Mouse (Mus musculus) neutrophil, adult 83 days (primary cell): ENCODE measurements around the gene S100a14. TPM values are rescaled to one million over a fixed set of nuclear protein-coding genes. Genes with fewer than 3 reads are reported as not detected.

Experiments
- total RNA-seq, 2 experiments: library from RNA; stranded (reverse); gene quantifications; one replicate each; pipeline ENCODE4 v1.2.4; 2023

Gene S100a14
- total RNA-seq, result under 1 TPM in 1 of 2 experiments, not detected in 1; 0.40 TPM

DNA sequence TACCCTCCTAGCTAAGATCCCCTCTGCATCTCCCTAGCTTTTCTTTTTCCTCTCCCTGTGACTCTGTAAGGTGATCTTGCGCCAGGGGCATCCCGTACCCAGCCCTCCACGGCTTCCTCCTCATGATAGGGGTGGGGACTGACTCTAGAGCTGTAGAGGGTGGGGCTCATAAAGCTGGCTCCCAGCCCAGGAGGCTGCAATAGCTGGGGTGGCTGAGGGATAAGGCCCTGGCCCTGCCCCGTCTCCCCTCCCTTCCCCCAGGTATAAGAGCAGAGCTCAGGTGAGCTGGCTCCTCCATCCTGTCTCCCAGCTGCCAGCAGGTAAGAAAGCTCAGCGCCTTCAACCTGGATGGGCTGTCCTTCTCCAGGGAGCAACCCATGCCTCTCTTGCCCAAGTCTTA is at the start of gene S100a14:
S100a14 (plus strand) TSS at position 277 of the 400 bp plus-strand sequence.

DNA sequence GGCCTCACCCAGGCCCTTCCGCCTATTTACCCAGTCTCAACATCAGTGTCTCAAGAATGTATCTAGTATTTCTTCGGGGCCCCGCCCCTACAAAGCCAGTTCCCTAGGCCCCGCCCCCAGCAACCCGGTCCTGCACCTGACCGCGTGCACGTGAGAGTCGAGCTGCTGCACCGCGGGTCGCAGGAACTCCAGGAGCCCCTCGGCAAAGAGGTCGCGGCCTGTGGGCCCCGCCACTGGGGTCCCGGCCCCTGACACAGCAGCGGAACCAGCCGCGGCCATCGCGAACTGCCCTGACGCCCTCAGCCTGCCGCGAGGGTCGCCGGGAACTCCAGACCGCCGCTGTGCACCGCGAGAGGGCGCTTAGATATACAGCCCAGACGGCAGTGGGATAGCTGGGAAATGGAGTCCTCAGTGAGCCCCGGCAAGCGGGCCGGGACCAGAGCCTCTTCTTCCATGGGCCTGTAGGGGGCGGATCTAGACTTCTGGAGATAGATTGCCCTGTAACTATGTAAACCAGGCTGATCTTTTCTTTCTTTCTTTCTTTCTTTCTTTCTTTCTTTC is 35.9 kb upstream of the S100a14 start, which contains the start of gene Snapin:
Snapin (minus strand) TSS at position 338 of the 561 bp plus-strand sequence.

DNA sequence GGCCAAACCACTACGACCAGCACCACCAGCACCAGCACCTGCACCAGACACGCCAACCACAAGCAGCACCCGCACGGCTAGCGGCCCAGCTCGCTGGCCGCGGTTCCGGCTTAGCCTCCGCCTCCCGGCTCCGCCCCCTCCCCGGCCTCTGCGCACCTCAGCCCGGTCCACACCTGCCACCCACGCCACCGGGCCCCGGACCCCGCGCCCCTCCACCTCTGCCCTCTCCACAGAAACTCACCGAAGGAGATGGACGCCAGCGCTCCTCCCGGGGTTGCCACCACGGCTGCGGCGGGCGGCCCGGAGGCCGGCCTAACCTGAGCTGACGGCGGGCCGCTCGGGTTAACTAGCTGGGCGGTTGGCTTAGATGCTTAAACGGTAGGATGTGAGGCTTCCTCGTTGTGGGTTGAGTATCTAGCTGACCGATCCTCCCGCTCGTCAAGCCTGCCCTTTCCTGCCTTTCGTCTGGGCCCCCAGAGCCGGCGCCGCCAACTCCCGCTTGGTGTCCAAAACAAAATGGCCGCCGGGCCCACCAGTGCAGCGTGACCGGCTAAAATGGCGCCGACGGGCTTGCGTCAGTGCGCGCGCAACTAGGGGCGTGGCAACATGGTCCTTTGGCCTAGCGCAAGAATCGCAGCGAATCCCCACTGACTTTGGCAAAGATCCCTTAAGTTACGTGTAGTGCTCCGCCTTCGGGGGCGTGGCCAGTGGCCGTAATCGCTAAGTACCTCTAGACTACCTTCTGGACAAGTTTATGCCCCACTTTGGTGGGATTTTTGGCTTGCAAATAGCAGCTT is 17.5 kb upstream of the S100a14 start, which contains the start of gene Chtop:
Chtop (minus strand) TSS at position 549 of the 797 bp plus-strand sequence.

DNA sequence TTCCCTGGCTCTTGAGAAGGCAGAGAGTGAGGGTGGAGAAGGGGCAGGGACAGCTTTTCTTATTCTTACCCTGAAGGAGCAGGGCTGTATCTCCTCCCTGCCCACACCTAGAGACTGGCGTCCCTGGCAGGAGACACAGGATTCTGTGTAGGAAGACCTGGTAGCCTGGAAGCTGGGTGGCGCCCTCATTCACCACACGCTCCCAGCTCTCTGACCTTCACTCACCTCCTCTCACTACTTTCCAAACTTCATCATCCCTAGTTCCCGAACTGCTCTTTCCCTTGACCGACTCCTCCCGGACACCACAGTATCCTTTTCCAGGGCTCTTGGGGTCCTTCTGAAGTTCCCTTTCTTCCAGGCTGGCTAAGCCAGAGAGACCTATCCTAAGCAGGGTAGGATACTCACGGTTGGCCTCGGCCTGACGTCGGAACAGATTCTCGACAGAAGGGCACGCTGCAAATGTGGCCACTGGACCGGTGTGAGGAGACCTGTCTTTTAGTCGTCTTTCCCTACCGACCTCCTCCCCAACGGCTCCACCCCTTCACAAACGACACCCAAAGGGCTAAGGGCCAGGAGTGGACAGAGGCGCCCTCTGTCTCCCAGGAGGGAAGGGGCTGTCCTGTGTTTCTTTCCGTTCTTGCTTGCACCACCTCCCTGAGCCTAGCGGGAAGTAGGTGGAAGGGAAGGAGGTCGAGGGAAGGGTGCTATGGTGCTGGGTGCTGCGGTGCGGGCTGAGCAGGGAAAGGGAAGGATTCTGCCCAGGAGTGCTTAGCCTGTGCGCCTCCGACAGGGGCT is 12.7 kb upstream of the S100a14 start, which contains the start of the genes S100a1 and S100a13:
S100a1 (minus strand) TSS at position 597 of the 795 bp plus-strand sequence.
S100a13 (plus strand) TSS at position 640 of the 795 bp plus-strand sequence.

DNA sequence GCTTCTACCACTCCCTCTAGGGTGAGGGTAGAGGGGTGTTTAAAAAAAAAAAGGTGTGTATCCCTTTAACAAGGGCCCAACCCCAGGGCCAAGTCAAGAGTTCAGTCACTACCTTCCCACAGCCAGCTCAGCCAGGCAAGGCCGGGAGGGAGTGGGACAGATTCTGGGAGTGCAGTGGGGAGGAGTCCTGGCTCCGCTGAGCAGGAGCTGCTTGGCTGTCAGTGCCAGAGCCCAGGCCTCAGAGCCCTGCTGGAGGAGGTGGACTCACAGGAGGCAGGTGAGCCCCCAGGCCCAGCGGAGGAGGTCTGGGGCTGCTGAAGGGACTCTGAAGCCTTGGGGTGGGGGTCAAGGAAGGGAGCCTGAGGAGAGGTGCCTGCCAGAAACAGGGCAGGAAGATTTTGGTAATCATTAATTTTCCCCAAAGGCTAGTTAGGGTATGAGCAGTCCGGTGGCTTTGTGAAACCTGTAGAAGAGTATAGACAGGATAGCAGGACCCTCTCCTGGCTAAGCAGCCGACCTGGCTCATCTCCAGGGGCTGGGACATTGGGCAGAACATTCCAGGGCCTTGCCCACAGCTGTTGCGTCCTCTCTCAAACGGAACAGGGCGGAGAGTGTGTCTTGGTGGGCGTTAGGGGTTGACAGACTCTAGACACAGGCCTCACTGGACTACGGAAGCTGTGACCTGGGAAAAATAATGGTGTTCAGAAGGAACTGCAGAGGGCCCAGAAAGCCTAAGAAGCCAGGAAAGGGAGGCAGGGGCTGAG is 10.7 kb downstream of the S100a14 start, which contains the start of gene S100a16:
S100a16 (plus strand) TSS at position 114 of the 764 bp plus-strand sequence.

DNA sequence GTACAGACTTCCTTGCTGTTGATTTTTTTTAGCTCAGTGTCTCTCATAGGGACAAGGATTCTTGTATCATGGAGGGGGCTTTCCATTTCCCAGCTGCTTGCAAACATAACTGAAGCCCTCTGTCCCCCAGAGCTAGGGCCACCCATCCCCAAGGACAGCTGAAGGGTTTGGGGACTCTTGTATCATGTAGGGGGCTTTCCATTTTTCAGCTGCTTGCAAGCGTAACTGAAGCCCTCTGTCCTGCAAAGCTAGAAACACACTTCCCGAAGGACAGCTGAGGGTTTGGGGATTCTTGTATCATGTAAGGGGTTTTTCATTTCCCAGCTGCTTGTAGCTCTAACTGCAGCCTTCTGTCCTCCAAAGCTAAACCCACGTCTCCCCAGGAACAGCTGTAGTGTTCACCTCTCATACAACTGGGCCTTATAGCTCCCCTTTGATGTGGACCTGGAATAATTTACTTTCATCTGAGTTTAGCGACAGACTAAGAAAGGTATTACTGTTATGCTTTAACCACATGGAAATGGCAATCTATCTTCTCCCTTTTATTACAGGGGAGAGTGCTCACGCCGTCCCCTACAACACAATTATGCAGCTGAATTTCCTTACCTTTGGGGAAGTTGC is 33.5 kb downstream of the S100a14 start, which contains the start of gene S100a3:
S100a3 (plus strand) TSS at position 571 of the 621 bp plus-strand sequence.

Other genes with a start within 250 kb of the S100a14 start
- 10 to 100 TPM; 64.9 to 68.2 TPM for gene Gatad2b, start 233.7 kb upstream of the S100a14 start, total RNA-seq
- 1 to 10 TPM; 1.4 to 2.5 TPM for gene Slc27a3, start 136.9 kb upstream of the S100a14 start, total RNA-seq
- 10 to 100 TPM; 43.1 to 53.5 TPM for gene Ints3, start 93.2 kb upstream of the S100a14 start, total RNA-seq
- gene Npr1, start 61.0 kb upstream of the S100a14 start, total RNA-seq, result under 1 TPM; 0.15 to 0.53 TPM
- gene Ilf2, start 50.7 kb upstream of the S100a14 start, total RNA-seq, result 10 to 100 TPM; 50.7 to 54.7 TPM
- gene Snapin, start 35.8 kb upstream of the S100a14 start, total RNA-seq, result 10 to 100 TPM; 28.2 to 32.1 TPM
- gene Chtop, start 17.4 kb upstream of the S100a14 start, total RNA-seq, result 10 to 100 TPM; 70.6 to 81.8 TPM
- 10 to 100 TPM; 23.2 to 23.6 TPM for gene S100a1, start 12.5 kb upstream of the S100a14 start, total RNA-seq
- gene S100a13, start 12.4 kb upstream of the S100a14 start, total RNA-seq, result 10 to 100 TPM; 36.7 to 40.7 TPM
- gene S100a16, start 10.4 kb downstream of the S100a14 start, total RNA-seq, result under 1 TPM in 1 of 2 experiments, not detected in 1; 0.39 TPM
- gene S100a3, start 33.7 kb downstream of the S100a14 start, total RNA-seq, result 1 to 10 TPM; 5.9 to 6.6 TPM
- 1 to 10 TPM in 1 of 2 experiments, not detected in 1; 2.9 TPM for gene S100a2, start 63.4 kb downstream of the S100a14 start, total RNA-seq
- not detected for gene Gm42674, start 75.0 kb downstream of the S100a14 start, total RNA-seq
- gene S100a4, start 76.9 kb downstream of the S100a14 start, total RNA-seq, result 100 to 1,000 TPM; 351 to 397 TPM
- not detected for gene S100a5, start 81.7 kb downstream of the S100a14 start, total RNA-seq
- 1,000 to 10,000 TPM; 1,195 to 1,254 TPM for gene S100a6, start 86.0 kb downstream of the S100a14 start, total RNA-seq
- gene S100a7a, start 127.2 kb downstream of the S100a14 start, total RNA-seq, result 1 to 10 TPM; 1.6 to 2.2 TPM
- over 10,000 TPM; 45,493 to 45,678 TPM for gene S100a8, start 142.1 kb downstream of the S100a14 start, total RNA-seq
- gene S100a9, start 168.9 kb downstream of the S100a14 start, total RNA-seq, result over 10,000 TPM; 54,611 to 54,778 TPM
- 1 to 10 TPM in 1 of 2 experiments, under 1 TPM in 1; 0.71 to 1.4 TPM for gene Pglyrp4, start 200.1 kb downstream of the S100a14 start, total RNA-seq